Mouse (Mus musculus): ENCODE data around the gene Uspl1.

Gene Uspl1

DNA sequence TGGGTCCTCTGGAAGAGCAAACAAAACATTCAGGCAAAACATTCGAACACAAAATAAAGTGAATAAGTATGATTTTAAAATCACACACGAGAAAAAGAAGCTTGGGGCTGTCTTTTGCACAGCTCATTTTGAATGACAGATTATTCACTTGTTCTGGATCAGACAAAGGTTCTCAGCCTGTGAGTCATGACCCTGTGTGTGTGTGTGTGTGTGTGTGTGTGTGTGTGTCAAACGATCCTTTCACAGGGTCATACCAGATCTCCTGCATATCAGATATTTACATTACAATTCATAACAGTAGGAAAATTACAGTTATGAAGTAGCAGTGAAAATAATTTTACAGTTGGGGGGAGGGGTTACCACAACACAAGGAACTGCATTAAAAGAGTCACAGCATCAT lies 68.2 kb downstream of the Uspl1 start:
- DNase-seq (ENCODE audit: extremely low read depth, insufficient read length, low spot score) = no peak

GRCm38 (mm10) chr5:149253491-149253890 lies 69.3 kb downstream of the Uspl1 start:
- no peak for DNase-seq (ENCODE audit: extremely low read depth, insufficient read length, low spot score)

DNA sequence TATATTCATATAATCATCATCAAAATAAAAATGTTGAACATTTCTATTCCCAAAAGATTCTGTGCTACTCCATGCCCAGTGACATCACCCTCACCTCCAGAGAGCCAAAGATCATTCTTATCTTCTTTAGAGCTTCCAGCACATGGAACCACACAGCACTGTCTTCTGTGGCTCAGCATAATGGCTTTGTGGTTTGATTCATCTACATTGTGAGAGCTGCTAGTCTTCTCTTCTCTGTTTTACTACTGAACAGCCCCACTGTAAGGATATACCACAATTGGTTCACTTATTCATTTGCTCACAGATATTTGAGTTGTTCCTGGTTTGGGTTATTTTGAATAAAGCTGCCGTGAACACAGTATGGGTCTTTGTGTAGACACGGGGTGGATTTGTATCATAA lies 71.4 kb downstream of the Uspl1 start:
- no peak for DNase-seq (ENCODE audit: extremely low read depth, insufficient read length, low spot score)

DNA sequence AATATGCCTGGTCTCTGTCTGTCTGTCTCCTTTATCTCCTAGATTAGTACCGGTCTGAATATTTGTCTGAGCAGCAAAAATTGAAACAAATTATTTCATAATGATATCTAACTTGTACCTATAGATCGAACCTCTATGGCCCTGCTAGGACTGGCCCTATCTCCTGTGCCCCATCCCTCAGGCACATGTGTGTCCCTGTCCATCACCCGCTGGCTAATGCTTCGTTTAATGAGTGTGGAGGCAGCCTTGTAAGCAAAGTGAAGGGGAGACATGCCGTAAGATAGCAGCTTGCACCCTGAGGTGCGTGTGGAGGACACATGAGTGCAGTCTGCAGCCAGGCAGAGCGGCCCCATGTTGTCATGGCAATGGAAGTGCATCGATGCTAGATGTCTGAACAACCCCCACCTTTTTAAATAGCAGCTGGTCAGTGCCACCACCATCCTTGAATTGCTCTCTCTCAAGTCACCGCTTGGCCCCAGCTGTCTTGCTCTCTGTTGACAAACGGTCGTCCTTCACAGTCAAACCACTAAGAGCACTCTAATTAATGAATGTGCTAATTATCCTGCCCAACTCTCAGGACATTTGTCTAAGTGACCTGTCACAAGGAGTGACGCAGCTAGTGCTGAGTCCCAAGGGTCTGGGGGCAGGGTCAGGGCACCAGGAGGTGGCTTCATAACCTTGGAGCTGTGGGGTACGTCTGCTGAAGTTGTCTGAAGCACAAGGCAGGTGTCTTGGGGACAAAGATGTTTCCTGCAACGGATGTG lies 73.5 kb downstream of the Uspl1 start:
- no peak for DNase-seq (ENCODE audit: extremely low read depth, insufficient read length, low spot score)

DNA sequence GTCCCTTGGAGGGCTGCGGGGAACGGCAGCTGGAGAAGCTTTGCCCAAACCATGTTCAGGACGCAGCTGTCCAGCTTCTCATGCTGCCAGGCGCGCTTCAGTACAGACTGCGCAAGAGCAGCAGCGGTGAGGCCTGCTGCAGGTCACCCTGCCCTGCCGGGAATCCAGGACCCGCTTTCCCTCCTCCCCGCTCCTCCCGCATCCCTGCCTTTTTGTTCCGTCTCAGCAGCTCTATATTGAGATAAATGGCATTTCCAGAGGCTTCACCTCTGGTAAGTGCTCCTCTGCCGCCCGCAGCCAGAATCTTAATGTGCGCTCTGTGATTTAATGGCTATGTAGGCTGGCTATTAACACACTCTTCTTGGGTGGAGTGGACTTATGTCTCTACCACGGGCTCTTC lies 74.9 kb downstream of the Uspl1 start:
- no peak for DNase-seq (ENCODE audit: extremely low read depth, insufficient read length, low spot score)

DNA sequence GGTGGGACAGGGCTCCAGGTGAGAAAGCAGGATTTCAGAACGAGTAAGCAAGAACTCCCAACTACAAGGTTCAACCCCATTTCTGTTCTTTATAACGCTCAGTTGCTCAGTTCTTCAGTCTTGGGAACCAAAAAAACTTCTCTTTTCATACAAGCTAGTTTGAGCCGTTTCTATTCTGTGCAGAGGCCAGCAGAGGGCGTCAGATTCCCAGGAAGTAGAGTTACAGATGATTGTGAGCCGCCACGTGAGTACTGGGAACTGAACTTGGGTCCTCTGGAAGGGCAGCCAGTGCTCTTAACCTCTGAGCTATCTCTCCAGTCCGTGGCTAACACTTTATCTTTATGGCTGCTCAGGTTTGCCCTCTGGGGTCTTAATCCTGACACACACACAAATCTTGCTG lies 77.3 kb downstream of the Uspl1 start:
- no peak for DNase-seq (ENCODE audit: extremely low read depth, insufficient read length, low spot score)

- peak; percentile 26 for DNase-seq (ENCODE audit: extremely low read depth, insufficient read length, low spot score)
Measured at GRCm38 (mm10) chr5:149261866-149262265, 77.7 kb downstream of the Uspl1 start.

GRCm38 (mm10) chr5:149264405-149264804 lies 80.3 kb downstream of the Uspl1 start, which contains the start of gene Alox5ap:
Alox5ap (plus strand) TSS chr5:149264767.
- no peak for DNase-seq (ENCODE audit: extremely low read depth, insufficient read length, low spot score)

DNA sequence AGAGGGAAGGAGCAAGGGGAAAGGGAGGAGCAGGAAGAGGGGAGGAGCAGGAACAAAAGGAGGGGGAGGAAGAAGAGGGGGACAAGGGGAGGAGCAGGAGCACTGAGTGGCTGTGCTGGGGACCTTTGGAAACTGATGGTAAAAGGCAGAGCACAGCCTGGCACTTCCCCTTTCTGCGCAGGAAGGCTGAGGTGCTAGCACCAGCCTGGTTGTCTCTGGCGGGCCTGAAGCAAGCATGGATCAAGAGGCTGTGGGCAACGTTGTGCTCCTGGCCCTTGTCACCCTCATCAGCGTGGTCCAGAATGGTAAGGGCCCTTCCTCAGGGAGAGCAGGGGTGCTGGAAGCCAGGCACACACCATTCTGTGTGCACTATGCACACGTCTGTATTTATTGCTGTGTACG lies 80.7 kb downstream of the Uspl1 start:
- DNase-seq (ENCODE audit: extremely low read depth, insufficient read length, low spot score) = no peak

Data from 3134 (cell line).